Mouse (Mus musculus): ENCODE data around the gene Cacna1i.

GRCm38 (mm10) chr15:80430324-80430723 lies 143.3 kb downstream of the Cacna1i start:
- TF ChIP-seq CTCF (IDR thresholded peaks at IDR 0.05; ENCODE audit: borderline replicate concordance, extremely low read depth, insufficient read depth, insufficient read length), result no peak
- no peak for TF ChIP-seq POLR2A (IDR thresholded peaks at IDR 0.05; ENCODE audit: borderline replicate concordance, extremely low read depth, insufficient read depth, insufficient read length, poor library complexity, severe bottlenecking)
